Mouse (Mus musculus) layer of hippocampus, postnatal 10 days (tissue): ENCODE measurements around the gene Ywhah. TPM values are rescaled to one million over a fixed set of nuclear protein-coding genes. Genes with fewer than 3 reads are reported as not detected.
"Not testable (repeated sequence)": the region's sequence is repeated elsewhere in the genome, so short reads cannot be mapped to it uniquely, and the experiment has no call there.

Source experiments
- DNase-seq, 2 experiments: peaks; one replicate each; pipeline ENCODE4 v3.0.0; 2021; ENCODE audit warnings: low spot score in 2 of 2
- total RNA-seq, 2 experiments: library from RNA; stranded (reverse); gene quantifications; 2 replicates each; pipeline ENCODE4 v1.2.3; 2021

Gene Ywhah
- total RNA-seq, 2 experiments from 2014 or later = 1,193 to 1,271 TPM

DNA sequence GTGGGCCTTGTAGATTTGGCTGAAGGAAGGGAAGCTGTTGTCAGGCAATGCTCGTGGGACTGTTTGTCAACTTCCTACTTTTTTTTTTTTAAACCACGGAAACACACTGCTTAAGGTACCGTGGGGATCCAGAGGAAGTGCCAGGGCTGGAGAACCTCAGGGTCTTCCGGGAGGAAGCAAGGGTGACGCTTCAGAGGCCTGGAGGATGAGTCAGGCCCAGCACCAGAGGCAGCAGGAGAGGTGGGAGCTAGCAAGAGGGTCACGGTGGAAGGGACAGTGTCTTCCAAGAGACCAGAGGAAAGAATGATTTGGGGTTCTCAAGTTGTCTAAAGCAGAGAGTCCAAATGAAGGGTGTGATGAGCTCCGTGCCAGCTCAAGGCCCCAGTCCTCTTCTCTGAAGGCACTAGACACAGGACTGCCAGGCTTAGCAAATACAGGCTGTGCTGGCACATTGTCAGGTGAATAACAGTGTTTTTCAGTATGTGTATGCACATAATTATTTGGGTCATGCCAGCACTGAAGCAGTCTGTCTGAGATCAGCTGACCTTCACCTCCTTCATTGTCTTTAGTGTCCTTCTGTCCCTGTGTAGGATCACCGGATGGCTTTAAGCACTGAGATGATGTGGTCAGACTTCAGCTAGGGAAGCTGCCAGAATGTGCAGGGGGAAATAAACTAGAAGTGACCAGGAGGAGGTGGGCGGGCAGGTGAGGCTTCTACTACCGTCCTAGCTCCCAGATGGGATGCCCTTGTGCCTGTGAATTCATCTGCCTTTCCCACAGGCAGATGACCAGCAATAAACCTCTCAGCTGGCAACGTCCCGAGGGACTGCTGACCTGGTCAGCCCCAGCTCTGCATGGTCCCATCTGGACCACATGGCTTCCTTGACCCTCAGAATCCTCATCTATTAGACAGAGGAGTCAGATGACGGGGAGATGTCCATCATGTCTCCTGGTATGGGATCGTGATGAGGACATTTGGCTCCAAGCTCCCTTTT lies 8.5 kb upstream of the Ywhah start:
- DNase-seq = no peak

DNA sequence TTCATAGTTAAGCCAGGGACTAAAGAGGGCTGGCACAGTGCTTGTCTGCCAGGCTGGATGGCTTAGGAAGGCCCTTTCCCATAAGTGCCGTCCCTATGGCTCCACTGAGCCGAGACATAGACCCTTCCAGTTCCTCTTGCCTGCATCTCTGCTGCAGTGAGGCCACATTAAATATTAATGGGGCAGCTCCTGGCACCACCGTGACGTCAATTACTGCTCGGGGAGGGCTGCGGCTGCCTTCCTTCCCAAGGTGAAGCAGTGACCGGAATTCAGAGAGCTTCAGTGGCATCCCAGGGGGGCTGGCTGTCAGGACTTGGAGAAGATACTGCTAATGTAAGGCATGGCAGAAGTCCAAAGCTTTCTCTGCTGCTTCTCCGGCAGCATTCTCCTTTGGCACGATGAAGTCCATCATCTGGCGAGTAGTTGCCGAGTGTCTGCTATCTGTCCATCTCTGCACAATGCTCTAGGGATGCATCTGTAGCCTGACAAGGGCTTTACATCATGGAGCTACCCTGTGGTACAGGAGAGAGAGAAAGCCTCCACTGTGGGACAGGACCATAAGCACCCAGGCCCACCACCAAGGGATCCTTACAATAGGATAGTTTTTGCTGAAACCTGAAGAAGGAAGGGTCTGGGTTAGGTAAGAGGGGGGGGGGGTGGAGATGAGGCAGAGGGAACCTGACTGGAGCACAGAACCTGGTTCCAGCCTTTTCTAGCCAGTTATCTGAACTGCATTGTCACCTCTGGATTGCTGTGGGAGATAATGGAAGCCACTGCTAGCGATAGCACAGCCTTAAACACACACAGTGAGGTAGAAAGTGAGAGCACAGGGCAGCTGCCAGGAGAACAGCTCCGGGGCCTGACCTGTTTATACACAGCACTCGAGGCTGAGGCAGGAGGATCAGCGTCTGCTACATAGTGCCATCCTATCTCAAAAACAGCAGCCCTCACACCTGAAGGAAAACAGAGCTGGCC lies 7.2 kb upstream of the Ywhah start:
- no peak for DNase-seq

- no peak for DNase-seq
Observed at GRCm38 (mm10) chr5:33014096-33014495, 4.5 kb upstream of the Ywhah start.

GRCm38 (mm10) chr5:33015579-33015978 lies 3.0 kb upstream of the Ywhah start:
- no peak for DNase-seq

- no peak for DNase-seq
Observed at GRCm38 (mm10) chr5:33018189-33018560, 441 bp upstream of the Ywhah start.

DNA sequence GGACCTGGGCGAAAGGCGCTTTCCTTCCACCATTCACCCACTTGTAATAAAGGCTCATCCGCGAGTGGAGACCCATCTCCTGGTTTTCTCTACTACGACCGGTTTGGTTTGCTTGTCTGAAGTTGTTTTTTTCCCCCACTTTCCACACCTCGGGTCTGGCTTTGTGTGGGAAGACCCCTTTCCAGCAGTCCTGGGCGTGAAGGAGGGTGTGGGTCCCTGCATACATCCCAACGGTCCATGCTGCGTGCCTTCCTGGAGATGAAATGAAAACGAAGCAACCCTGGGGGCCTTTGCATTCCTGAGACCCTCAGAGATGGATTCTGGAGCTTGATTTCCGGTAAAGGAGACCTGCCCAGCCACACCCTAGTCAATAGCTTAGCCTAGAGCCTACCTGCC lies 808 bp downstream of the Ywhah start:
- no peak for DNase-seq

- no peak for DNase-seq
Observed at GRCm38 (mm10) chr5:33021622-33022021, 3.0 kb downstream of the Ywhah start.

- no peak for DNase-seq
Observed at GRCm38 (mm10) chr5:33023337-33023736, 4.7 kb downstream of the Ywhah start.

DNA sequence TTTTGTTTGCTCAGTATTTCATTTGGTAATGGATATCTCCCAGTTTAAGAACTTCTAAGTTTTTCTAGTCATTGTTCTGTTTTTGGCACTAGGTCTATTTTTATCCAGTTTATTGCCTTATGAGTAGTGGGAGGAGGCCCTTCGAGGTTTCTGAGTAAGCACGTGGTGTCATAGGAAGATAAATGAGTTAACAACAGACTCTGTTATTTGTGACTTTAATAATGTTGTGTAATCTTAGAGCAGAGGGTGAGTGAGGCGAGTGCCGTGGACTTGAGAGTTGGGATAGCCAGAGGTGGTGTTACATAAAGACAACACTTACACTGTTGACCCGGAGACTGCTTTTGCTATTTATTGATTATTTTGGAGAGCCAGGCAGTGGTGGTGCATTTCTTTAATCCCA lies 5.9 kb downstream of the Ywhah start:
- DNase-seq = no peak

GRCm38 (mm10) chr5:33028656-33029055 lies 10.0 kb downstream of the Ywhah start:
- no peak for DNase-seq

DNA sequence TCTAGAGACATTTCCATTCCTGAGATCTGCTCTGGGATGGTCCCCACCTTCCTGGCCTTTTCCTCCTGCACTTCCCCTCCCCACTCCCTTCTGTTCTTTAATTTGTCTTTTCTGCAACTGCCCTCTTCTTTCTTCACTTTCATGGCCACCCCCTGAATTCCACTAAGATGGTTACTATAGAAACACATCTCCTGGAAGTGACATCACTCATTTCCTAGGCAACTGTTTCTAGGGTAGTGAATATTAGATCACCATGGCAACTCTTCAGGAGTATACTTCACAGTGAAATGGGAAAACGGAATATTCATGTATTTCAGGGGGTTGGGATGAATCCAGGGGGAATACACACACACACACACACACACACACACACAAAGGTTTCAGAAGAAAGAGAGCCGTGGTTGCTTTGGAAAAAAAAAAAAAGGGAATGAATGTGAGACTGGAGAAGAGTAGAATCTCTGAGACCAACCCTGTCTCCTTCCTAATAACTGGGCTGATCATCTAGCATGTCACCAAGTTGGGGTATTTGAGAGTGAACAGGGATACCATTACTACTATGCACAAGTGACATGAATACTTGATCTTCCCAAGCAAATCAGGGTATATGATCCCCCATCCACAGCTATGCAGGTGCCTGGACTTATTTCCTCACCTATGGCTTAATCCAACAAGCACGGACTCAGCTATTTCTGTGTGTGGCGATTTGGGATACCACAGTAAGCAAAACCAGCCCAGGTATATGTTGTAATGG lies 12.0 kb downstream of the Ywhah start:
- no peak for DNase-seq

DNA sequence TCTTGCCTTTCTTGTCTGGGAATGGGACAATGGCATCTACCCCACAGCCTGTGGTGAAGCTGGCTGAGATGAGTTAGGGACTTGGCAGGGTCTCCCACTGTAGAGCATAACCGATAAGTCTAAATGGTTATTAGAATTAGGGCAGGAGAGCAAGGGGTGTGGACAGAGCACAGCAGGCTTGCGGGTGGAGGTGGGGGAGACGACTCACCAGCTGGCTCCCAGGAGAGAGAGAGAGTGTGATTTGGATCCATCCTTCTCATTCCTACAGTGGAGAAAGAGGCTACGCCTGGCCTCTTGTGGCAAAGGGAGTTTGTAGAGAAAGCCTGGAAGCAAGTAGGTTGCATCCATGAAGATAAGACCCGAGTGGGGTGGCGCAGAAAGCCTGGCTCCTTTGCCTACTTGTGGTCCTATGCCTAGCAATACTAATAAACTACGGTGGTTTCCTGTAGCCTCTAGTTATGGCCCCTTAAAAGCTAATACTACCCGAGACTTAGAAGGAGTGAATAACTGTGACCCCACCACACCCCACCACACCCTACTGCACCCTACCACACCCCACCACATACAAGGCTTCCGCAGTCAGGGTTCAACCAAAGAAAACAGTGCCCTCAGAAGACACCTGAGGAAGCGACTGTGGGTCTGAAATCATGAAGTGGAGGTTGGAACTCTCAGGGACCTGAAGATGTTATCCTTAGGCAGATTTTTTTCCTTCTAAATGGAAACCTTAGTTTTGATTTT lies 13.6 kb downstream of the Ywhah start:
- no peak for DNase-seq

DNA sequence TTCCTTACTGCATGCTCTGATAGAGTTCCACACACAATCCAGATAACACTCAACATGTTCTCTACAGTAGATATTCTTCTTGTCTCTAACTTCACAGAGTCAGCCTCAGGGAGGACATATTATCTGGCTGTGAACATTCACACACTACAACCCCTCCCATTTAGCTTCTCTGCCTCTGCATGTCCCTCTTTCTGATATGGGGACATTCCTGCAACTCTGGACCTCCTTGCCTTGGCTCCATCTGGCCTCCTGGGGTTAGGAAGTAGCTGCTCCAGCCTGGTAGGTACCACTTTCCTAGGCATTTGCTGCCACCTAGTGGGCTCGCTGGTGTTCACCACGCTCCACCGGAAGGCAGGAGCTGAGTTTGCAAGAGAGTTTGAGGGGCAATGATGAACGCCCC lies 14.5 kb downstream of the Ywhah start:
- peak; percentile 85 to 87 for DNase-seq

GRCm38 (mm10) chr5:33033633-33034032 lies 15.0 kb downstream of the Ywhah start:
- not testable (repeated sequence) for DNase-seq

- no peak for DNase-seq
Observed at GRCm38 (mm10) chr5:33034100-33034499, 15.5 kb downstream of the Ywhah start.

- no peak for DNase-seq
Observed at GRCm38 (mm10) chr5:33034916-33035315, 16.3 kb downstream of the Ywhah start.

- peak in 1 of 2 experiments; percentile 8 for DNase-seq
Observed at GRCm38 (mm10) chr5:33038656-33039509, 20.3 kb downstream of the Ywhah start.

- DNase-seq = peak; percentile 80 to 82
Observed at GRCm38 (mm10) chr5:33039510-33039911, 20.9 kb downstream of the Ywhah start.

GRCm38 (mm10) chr5:33040735-33041134 lies 22.1 kb downstream of the Ywhah start:
- DNase-seq = not testable (repeated sequence)
